ENCODE assay signal across 9 mouse cellular contexts in the genomic region with DNA sequence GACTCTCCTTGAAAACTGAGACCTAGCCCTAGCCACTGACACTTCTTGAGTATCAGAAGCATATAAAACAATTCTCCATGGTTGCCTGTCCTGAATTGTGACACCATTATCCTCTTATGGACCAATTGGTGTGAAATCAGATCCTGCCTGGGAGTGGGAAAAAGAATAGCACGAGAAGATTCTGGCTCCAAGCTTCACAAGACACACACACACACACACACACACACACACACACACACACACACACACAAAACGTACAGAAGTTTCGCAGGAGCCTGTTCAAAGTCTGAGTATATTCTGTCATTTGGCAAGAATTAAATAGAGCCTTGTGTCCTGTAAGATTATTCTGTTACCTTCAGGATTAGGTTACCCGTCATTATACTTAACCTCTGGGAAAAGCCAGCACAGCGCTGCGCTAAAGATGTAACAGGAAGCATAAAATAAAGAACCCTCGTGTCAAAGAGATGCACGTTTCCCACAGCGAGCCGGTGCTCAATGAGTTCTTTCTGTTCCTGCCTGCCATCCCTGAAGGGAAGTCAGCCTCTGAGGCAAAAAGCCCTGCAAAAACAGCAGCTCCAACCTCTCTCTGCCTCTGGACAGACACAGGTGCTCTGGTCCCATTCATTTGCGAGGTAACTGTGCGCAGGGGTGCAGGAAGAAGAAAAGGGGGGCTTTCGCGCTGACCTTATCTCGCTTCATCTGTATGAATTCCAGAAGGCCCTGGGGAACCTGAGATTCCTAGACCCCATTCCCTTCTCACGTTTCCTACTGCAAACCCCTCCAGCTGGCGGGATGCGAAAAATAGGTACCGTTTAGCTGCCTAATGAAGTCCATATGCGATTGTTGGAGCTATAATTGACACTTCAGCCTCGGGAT.
A peak's percentile ranks its signal among the peaks of the same experiment; 100 is the strongest.
DNase-seq lines count a peak whose midpoint lies in the region; ATAC-seq lines count a peak whose summit lies in the region.
"Had no signal": no experiment of that assay in that cellular context is flagged by ENCODE, and none has a peak within 500 bp of the region (broad histone marks: within the 10 kb centered on the region; RNA-seq: fewer than 3 reads in every experiment).

No protein-coding gene starts in this region.

- 67% methylated on average over 21 of the region's 21 CpGs for WGBS in forebrain, embryonic 11.5 days
- WGBS in forebrain, embryonic 12.5 days: 67% methylated on average over 21 of the region's 21 CpGs
- 13% methylated on average over 21 of the region's 21 CpGs for WGBS in embryonic facial prominence, embryonic 14.5 days
- 37% methylated on average over 21 of the region's 21 CpGs for WGBS in liver, embryonic 16.5 days (ENCODE audit: insufficient replicate concordance)

- peak; percentile 52 for DNase-seq in forebrain, embryonic 11.5 days (ENCODE audit: low spot score)
- DNase-seq in embryonic facial prominence, embryonic 14.5 days (ENCODE audit: low spot score): peak; percentile 84
- DNase-seq in thymus, adult 18-20 months: peak; percentile 15 to 47
- DNase-seq in left cerebral cortex, adult 11 months (ENCODE audit: low spot score): no peak
- no peak for DNase-seq in adrenal gland, adult (ENCODE audit: inconsistent age in 2 of 2, low spot score in 1 of 2)
- DNase-seq in layer of hippocampus, postnatal 10 days (ENCODE audit: low spot score in 2 of 2): no peak

- no peaks in the 10 kb centered on the region for H3K9me3 ChIP-seq in forebrain, embryonic 11.5 days (ENCODE audit: control insufficient read depth, low read length)
- H3K9me3 ChIP-seq in forebrain, embryonic 12.5 days: no peaks in the 10 kb centered on the region
- no peaks in the 10 kb centered on the region for H3K9me3 ChIP-seq in embryonic facial prominence, embryonic 14.5 days (ENCODE audit: control insufficient read depth, low read length)
- no peaks in the 10 kb centered on the region for H3K9me3 ChIP-seq in liver, embryonic 16.5 days (replicated peaks; ENCODE audit: control insufficient read depth, low read length)

- no peak overlapping the region for H3K27ac ChIP-seq in forebrain, embryonic 11.5 days (ENCODE audit: low read depth, low read length)
- no peak overlapping the region for H3K27ac ChIP-seq in forebrain, embryonic 12.5 days
- H3K27ac ChIP-seq in embryonic facial prominence, embryonic 14.5 days (replicated peaks; ENCODE audit: low read depth, low read length): no peak overlapping the region
- H3K27ac ChIP-seq in liver, embryonic 16.5 days (ENCODE audit: low read length): peak overlapping the region; percentile 86

- no peak for ATAC-seq in forebrain, embryonic 11.5 days (replicated peaks; ENCODE audit: low FRiP score)
- ATAC-seq in forebrain, embryonic 12.5 days (ENCODE audit: low FRiP score): no peak
- peak; percentile 76 for ATAC-seq in embryonic facial prominence, embryonic 14.5 days (ENCODE audit: low read depth)
- no peak for ATAC-seq in liver, embryonic 16.5 days (ENCODE audit: low read depth)

- H3K9ac ChIP-seq in forebrain, embryonic 11.5 days (ENCODE audit: low read length): no peak overlapping the region
- H3K9ac ChIP-seq in forebrain, embryonic 12.5 days: no peak overlapping the region
- no peak overlapping the region for H3K9ac ChIP-seq in embryonic facial prominence, embryonic 14.5 days (ENCODE audit: low read depth, low read length)
- H3K9ac ChIP-seq in liver, embryonic 16.5 days (ENCODE audit: low read depth, low read length): peak overlapping the region; percentile 30; the same call in 1 of the 2 replicates

- 0 out of 2 replicates have a peak, but pooled peaks cover 1% of the 10 kb centered on the region for H3K4me1 ChIP-seq in forebrain, embryonic 11.5 days (replicated peaks; ENCODE audit: control insufficient read depth, insufficient read depth, low read length)
- H3K4me1 ChIP-seq in forebrain, embryonic 12.5 days: peaks cover 13% of the 10 kb centered on the region
- peaks cover 10% of the 10 kb centered on the region for H3K4me1 ChIP-seq in embryonic facial prominence, embryonic 14.5 days (ENCODE audit: control insufficient read depth, insufficient read depth, low read length)
- peaks cover 20% of the 10 kb centered on the region for H3K4me1 ChIP-seq in liver, embryonic 16.5 days (ENCODE audit: control insufficient read depth, low read depth, low read length)

- no peak overlapping the region for H3K4me2 ChIP-seq in forebrain, embryonic 11.5 days (ENCODE audit: low read depth, low read length, severe bottlenecking)
- no peak overlapping the region for H3K4me2 ChIP-seq in forebrain, embryonic 12.5 days
- H3K4me2 ChIP-seq in embryonic facial prominence, embryonic 14.5 days (ENCODE audit: low read depth, low read length): peak overlapping the region; percentile 44
- peak overlapping the region; percentile 56 for H3K4me2 ChIP-seq in liver, embryonic 16.5 days (ENCODE audit: low read depth, low read length)

- no peaks in the 10 kb centered on the region for H3K36me3 ChIP-seq in forebrain, embryonic 11.5 days (ENCODE audit: control insufficient read depth, insufficient read depth, low read length)
- H3K36me3 ChIP-seq in forebrain, embryonic 12.5 days (replicated peaks): no peaks in the 10 kb centered on the region
- H3K36me3 ChIP-seq in embryonic facial prominence, embryonic 14.5 days (ENCODE audit: control insufficient read depth, insufficient read depth, low read length): no peaks in the 10 kb centered on the region
- H3K36me3 ChIP-seq in liver, embryonic 16.5 days (ENCODE audit: control insufficient read depth, insufficient read depth): no peaks in the 10 kb centered on the region

- no peak overlapping the region for H3K4me3 ChIP-seq in forebrain, embryonic 11.5 days (ENCODE audit: low read depth, low read length)
- no peak overlapping the region for H3K4me3 ChIP-seq in forebrain, embryonic 12.5 days (replicated peaks)
- H3K4me3 ChIP-seq in embryonic facial prominence, embryonic 14.5 days (ENCODE audit: low read depth, low read length): 0 out of 2 replicates have a peak overlapping the region, but pooled peaks have one; percentile 4
- H3K4me3 ChIP-seq in liver, embryonic 16.5 days (ENCODE audit: low read depth, low read length): no peak overlapping the region
- H3K4me3 ChIP-seq: myocyte had no signal

- H3K27me3 ChIP-seq in forebrain, embryonic 11.5 days (ENCODE audit: control insufficient read depth, insufficient read depth, low read length): no peaks in the 10 kb centered on the region
- no peaks in the 10 kb centered on the region; the same call in 1 of the 2 replicates for H3K27me3 ChIP-seq in forebrain, embryonic 12.5 days
- H3K27me3 ChIP-seq in embryonic facial prominence, embryonic 14.5 days (replicated peaks; ENCODE audit: control insufficient read depth, insufficient read depth, low read length): no peaks in the 10 kb centered on the region
- H3K27me3 ChIP-seq in liver, embryonic 16.5 days (ENCODE audit: control insufficient read depth, insufficient read depth, low read depth, low read length): no peaks in the 10 kb centered on the region

Comparison
In these comparisons a context has a peak if more than half of its experiments do, and no peak if none do; other contexts are left out.
1. DNase-seq: peak in forebrain, embryonic 11.5 days (single experiment), embryonic facial prominence, embryonic 14.5 days (single experiment) and thymus, adult 18-20 months (2 of 2); none in left cerebral cortex, adult 11 months (single experiment), adrenal gland, adult (0 of 2) and layer of hippocampus, postnatal 10 days (0 of 2).
2. H3K4me2 ChIP-seq: peak in embryonic facial prominence, embryonic 14.5 days (single experiment) and liver, embryonic 16.5 days (single experiment); none in forebrain, embryonic 11.5 days (single experiment) and forebrain, embryonic 12.5 days (single experiment).